ENCODE assay signal across 6 mouse cellular contexts in genomic region chr7:101287820-101288219, GRCm38 (mm10).
"Had no signal": no experiment of that assay in that cellular context is flagged by ENCODE, and none has a peak within 500 bp of the region (broad histone marks: within the 10 kb centered on the region; RNA-seq: fewer than 3 reads in every experiment).

No protein-coding gene starts in this region.

- H3K9me3 ChIP-seq: midbrain, embryonic 15.5 days; stomach, embryonic 15.5 days had no signal

- H3K4me2 ChIP-seq: midbrain, embryonic 15.5 days; stomach, embryonic 15.5 days had no signal

- H3K4me3 ChIP-seq: layer of hippocampus, adult 2 months; midbrain, embryonic 15.5 days; stomach, embryonic 15.5 days had no signal

- H3K27me3 ChIP-seq: midbrain, embryonic 15.5 days; stomach, embryonic 15.5 days had no signal

- H3K4me1 ChIP-seq: midbrain, embryonic 15.5 days; stomach, embryonic 15.5 days had no signal

- H3K9ac ChIP-seq: liver, embryonic 14.5 days; midbrain, embryonic 15.5 days; stomach, embryonic 15.5 days had no signal

- H3K27ac ChIP-seq: liver, embryonic 14.5 days; midbrain, embryonic 15.5 days; stomach, embryonic 15.5 days had no signal

- ATAC-seq: intestine, postnatal 0 days; lung, postnatal 0 days; midbrain, embryonic 15.5 days had no signal
